Mouse (Mus musculus) midbrain, embryonic 11.5 days (tissue): ENCODE data around the gene Nxn. TPM values are rescaled to one million over a fixed set of nuclear protein-coding genes. Genes with fewer than 3 reads are reported as not detected.
A peak's percentile ranks its signal among the peaks of the same experiment; 100 is the strongest.

Experiments
- ATAC-seq: fragments of 200-750 bp; cut with Nextera tagmentation; 2 replicates; pipeline ENCODE4 v1.8.0; 2017; ENCODE audit warnings: moderate TSS enrichment, moderate library complexity; ENCODE audit not compliant: low FRiP score
- DNase-seq: peaks from one replicate; pipeline ENCODE4 v3.0.0; 2015; ENCODE audit warnings: low spot score; ENCODE audit errors: missing footprints
- H3K27ac ChIP-seq: fragments of 300-500 bp; sonication (generic); 2 replicates; pipeline ENCODE4 v1.5.1; 2014; ENCODE audit warnings: low read depth, low read length
- H3K27me3 ChIP-seq: fragments of 300-500 bp; sonication (generic); 2 replicates; pipeline ENCODE4 v1.6.1; 2014; ENCODE audit warnings: mild to moderate bottlenecking, low read length, moderate library complexity, mixed read lengths; ENCODE audit not compliant: control insufficient read depth, insufficient read depth
- H3K36me3 ChIP-seq: fragments of 300-500 bp; sonication (generic); 2 replicates; pipeline ENCODE4 v1.6.1; 2014; ENCODE audit warnings: mild to moderate bottlenecking, low read length, moderate library complexity, mixed read lengths; ENCODE audit not compliant: control insufficient read depth, insufficient read depth
- H3K4me1 ChIP-seq: fragments of 300-500 bp; sonication (generic); 2 replicates; pipeline ENCODE4 v1.6.1; 2014; ENCODE audit warnings: low read length; ENCODE audit not compliant: control insufficient read depth, insufficient read depth
- H3K4me2 ChIP-seq: fragments of 300-500 bp; sonication (generic); 2 replicates; pipeline ENCODE4 v1.6.1; 2014; ENCODE audit warnings: mild to moderate bottlenecking, moderate library complexity
- H3K4me3 ChIP-seq: fragments of 300-500 bp; sonication (generic); 2 replicates; pipeline ENCODE4 v1.5.1; 2014; ENCODE audit warnings: low read depth, low read length
- H3K9ac ChIP-seq: fragments of 300-500 bp; sonication (generic); 2 replicates; pipeline ENCODE4 v1.6.1; 2014; ENCODE audit warnings: low read length
- H3K9me3 ChIP-seq: fragments of 300-500 bp; sonication (generic); 2 replicates; pipeline ENCODE4 v1.6.1; 2016; ENCODE audit warnings: low read length; ENCODE audit not compliant: control insufficient read depth
- WGBS: fragments of 180-500 bp; shearing (Covaris S2); extraction: QIAGEN DNeasy Blood & Tissue Kit; methylation state at CpG from one replicate; pipeline ENCODE4 v1.1.7; 2014; 5-methylcytosine and 5-hydroxymethylcytosine counted together
- polyA plus RNA-seq: library from polyadenylated mRNA; unstranded; fragments of >200 nt; fragmentation: Nextera tagmentation; extraction: Ambion mirVana; gene quantifications from 2 replicates; pipeline ENCODE4 v1.2.1, GENCODE M21; 2014

Nxn gene
- polyA plus RNA-seq, 1 experiment from 2014 or later = 51.3 TPM

- ATAC-seq (peak; percentile 64), DNase-seq (peak; percentile 92)
- Histone ChIP-seq H3K27ac (peak overlapping the region; percentile 94), H3K27me3 (no peaks in the 10 kb centered on the region), H3K9me3 (no peaks in the 10 kb centered on the region), H3K36me3 (no peaks in the 10 kb centered on the region; the same call in 1 of the 2 replicates), H3K4me3 (no peak overlapping the region), H3K4me2 (peak overlapping the region; percentile 9; the same call in 1 of the 2 replicates), H3K4me1 (peaks cover 46% of the 10 kb centered on the region), H3K9ac (peak overlapping the region; percentile 55)
- 7% methylated on average over 5 of the region's 5 CpGs for WGBS
Measured at GRCm38 (mm10) chr11:76268001-76268459, 130.9 kb downstream of the Nxn start.

- Histone ChIP-seq H3K9me3 (no peaks in the 10 kb centered on the region), H3K27me3 (no peaks in the 10 kb centered on the region), H3K36me3 (no peaks in the 10 kb centered on the region; the same call in 1 of the 2 replicates), H3K4me3 (no peak overlapping the region), H3K27ac (peak overlapping the region; percentile 94), H3K9ac (peak overlapping the region; percentile 55), H3K4me1 (peaks cover 51% of the 10 kb centered on the region), H3K4me2 (no peak overlapping the region)
- no peak for ATAC-seq
- DNase-seq = no peak
- WGBS = 22% methylated on average over 7 of the region's 7 CpGs
Measured at GRCm38 (mm10) chr11:76267550-76267949, 131.4 kb downstream of the Nxn start.

DNA sequence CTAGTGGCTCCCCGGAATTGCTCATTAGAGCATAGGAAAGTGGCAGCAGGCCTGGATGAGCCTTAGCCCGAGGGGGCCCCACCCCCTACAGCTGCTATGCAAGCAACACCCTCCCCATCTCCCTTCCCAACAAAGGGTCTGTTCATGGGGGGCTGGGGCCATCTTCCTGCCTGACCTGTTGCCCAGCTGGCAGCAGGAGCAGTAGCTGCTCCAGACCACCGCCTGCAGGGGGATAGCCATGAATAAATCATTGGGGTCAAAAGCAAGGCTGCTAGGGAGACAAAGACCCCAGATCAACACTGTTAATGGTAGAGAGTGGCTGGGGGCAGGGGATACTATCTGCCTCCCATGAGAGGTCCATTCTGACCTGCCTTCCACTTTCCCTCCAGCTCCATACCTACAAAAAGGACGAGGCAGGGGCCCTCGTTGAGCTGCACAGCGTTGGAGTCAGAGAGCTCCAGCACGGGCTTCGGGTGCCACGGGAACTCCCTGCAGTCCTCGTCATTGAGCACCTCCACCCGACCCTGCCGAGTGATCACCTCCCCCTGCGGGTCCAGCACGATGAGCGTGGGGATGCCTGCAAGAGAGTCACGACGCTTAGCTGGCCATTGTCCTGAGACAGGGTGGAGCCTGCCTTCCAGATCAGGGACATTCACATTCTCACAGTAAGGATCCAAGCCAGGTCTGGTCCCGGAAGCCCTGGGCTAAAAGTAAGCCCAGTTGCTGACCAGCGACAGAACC lies 136.2 kb downstream of the Nxn start:
- no peaks in the 10 kb centered on the region for H3K9me3 ChIP-seq
- H3K27me3 ChIP-seq = no peaks in the 10 kb centered on the region
- H3K4me2 ChIP-seq = peak overlapping the region; percentile 25
- H3K4me1 ChIP-seq = peaks cover 70% of the 10 kb centered on the region
- ATAC-seq (peak; percentile 76), DNase-seq (peak; percentile 94)
- WGBS = 10% methylated on average over 19 of the region's 19 CpGs
- H3K36me3 ChIP-seq = no peaks in the 10 kb centered on the region
- peak overlapping the region; percentile 84 for H3K27ac ChIP-seq
- H3K4me3 ChIP-seq = no peak overlapping the region
- H3K9ac ChIP-seq = peak overlapping the region; percentile 61

DNA sequence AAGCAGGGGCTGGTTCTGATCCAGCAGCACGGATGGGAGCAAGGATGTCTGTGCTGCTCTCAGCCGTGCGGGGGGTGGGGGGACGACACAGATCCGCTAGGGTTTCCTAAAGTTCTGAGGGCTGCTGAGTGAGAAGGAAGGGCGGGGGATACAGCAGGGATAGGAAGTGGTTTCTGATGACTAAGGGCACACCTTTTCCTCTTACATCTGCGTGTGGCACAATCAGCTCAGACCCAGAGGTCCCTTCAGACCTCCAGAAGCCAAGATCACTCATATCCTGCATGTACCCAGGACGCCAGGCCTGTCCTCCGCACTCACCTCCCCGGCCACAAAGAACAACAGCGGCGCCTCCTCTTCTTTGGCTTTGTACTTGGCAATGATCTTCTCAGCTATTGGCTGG lies 137.7 kb downstream of the Nxn start:
- Histone ChIP-seq H3K4me3 (no peak overlapping the region), H3K36me3 (no peaks in the 10 kb centered on the region), H3K9ac (no peak overlapping the region), H3K4me1 (peaks cover 56% of the 10 kb centered on the region), H3K9me3 (no peaks in the 10 kb centered on the region), H3K27ac (peak overlapping the region; percentile 80), H3K27me3 (no peaks in the 10 kb centered on the region), H3K4me2 (no peak overlapping the region)
- ATAC-seq (no peak), DNase-seq (peak; percentile 83)
- 68% methylated on average over 12 of the region's 12 CpGs for WGBS

DNA sequence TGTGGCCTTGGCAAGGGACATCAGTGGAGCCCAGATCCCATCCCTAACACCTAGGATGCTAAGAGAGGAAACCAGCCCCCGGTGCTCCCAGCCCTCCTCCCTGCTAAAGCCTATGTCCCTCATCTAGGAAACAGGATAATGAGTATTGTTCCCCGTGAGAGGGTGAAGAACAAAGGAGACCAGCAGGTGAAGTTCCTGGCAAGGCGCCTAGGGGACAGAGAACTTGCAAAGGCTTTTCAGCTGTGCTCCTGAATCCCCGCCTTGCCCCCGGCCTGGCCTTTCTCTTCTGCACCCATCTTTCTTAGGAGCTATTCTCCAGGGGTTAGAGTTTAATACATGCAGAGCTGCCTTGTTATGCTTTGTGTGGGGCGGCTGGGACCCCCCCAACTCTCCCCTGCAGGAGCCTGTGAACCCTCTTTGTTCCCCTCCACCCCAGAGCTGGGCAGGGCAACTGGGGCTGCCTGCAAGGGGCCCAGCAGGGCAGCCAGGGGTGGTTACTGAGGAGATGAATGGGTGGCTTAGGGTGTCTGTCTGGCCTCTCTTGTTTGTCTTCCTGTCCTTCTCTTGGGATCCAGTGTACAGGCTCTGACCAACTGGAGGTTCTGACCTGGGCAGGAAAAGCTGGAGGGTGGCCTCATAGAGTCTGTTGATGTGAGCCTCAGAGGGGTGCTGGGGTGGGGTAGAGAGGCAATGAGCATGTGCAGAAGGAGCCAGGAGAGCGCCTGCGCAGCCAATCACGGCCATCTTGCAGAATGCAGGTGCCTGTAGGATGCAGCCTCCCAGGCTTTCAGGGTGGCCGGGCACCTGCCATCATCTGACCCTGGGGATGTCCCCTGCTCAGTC lies 138.5 kb downstream of the Nxn start:
- ATAC-seq = peak; percentile 79
- no peak overlapping the region for H3K4me2 ChIP-seq

GRCm38 (mm10) chr11:76258511-76258910 lies 140.4 kb downstream of the Nxn start:
- Histone ChIP-seq H3K4me1 (peaks cover 51% of the 10 kb centered on the region), H3K9ac (no peak overlapping the region), H3K36me3 (no peaks in the 10 kb centered on the region), H3K4me3 (no peak overlapping the region), H3K27me3 (no peaks in the 10 kb centered on the region), H3K27ac (no peak overlapping the region; the same call in 1 of the 2 replicates), H3K9me3 (no peaks in the 10 kb centered on the region), H3K4me2 (no peak overlapping the region)
- no peak for DNase-seq
- WGBS = 87% methylated on average over 6 of the region's 6 CpGs
- no peak for ATAC-seq

More for the DNA sequence above, 138.5 kb downstream of the Nxn start:
- H3K27me3 ChIP-seq = no peaks in the 10 kb centered on the region
- WGBS = 33% methylated on average over 10 of the region's 10 CpGs
- DNase-seq = peak; percentile 89
- no peaks in the 10 kb centered on the region for H3K9me3 ChIP-seq
- peaks cover 53% of the 10 kb centered on the region for H3K4me1 ChIP-seq
- peak overlapping the region; percentile 80 for H3K27ac ChIP-seq
- H3K9ac ChIP-seq = peak overlapping the region; percentile 4
- no peak overlapping the region for H3K4me3 ChIP-seq
- no peaks in the 10 kb centered on the region for H3K36me3 ChIP-seq

DNA sequence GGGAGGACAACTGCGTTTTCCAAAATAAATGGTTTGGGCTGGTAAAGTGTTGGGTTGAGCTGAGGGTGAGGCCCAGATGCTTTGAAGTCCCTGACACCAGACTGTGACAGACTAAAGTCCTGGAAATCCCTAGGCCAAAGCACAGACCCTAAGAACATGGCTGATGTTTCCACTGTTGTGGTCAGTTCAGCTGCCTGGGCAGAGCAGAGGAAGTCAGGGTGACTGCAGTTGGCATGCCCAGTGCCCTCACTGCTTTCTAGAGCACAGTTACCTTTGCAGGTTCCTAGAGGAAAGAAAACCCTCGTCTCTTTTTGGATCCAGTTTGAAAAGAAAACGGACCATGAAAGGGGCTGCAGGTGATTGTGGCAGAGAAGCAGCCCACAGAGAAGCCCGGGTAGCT lies 141.6 kb downstream of the Nxn start:
- Histone ChIP-seq H3K9ac (no peak overlapping the region), H3K9me3 (no peaks in the 10 kb centered on the region), H3K27me3 (no peaks in the 10 kb centered on the region), H3K4me1 (peaks cover 40% of the 10 kb centered on the region), H3K4me2 (no peak overlapping the region), H3K4me3 (no peak overlapping the region), H3K27ac (no peak overlapping the region), H3K36me3 (no peaks in the 10 kb centered on the region)
- WGBS = 79% methylated on average over 4 of the region's 4 CpGs
- DNase-seq (no peak), ATAC-seq (no peak)

DNA sequence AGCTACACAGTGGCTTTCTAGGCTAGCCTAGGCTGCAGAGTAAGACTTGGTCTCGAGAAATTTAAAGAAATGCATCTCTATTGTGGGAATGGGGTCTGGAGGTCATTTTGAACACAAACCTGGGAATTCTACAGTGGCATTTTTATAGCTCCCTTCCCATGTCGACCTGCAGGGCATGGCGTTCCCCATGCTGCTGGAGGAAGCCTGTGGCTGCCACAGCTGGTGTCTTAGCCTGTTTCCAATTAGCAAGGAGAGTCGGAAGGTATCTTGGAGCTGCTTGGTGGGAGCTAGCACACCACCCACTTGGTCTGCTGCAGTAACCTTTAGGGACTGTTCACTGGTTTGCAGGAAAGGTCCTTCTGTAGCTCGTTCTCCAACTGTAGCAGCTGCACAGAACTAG lies 142.8 kb downstream of the Nxn start:
- Histone ChIP-seq H3K9ac (no peak overlapping the region; the same call in 1 of the 2 replicates), H3K27ac (no peak overlapping the region), H3K27me3 (no peaks in the 10 kb centered on the region), H3K36me3 (no peaks in the 10 kb centered on the region; the same call in 1 of the 2 replicates), H3K4me3 (no peak overlapping the region), H3K4me2 (no peak overlapping the region), H3K9me3 (no peaks in the 10 kb centered on the region), H3K4me1 (peaks cover 28% of the 10 kb centered on the region)
- no peak for ATAC-seq
- 64% methylated on average over 5 of the region's 5 CpGs for WGBS
- no peak for DNase-seq
